Mouse (Mus musculus): ENCODE measurements around the gene Wfdc9.

- TF ChIP-seq MYOD1 (IDR thresholded peaks at IDR 0.05; ENCODE audit: control insufficient read depth, insufficient read length, low read depth) (no peak), MYOG (IDR thresholded peaks at IDR 0.05; ENCODE audit: control insufficient read depth, extremely low read depth, insufficient read length) (no peak), CTCF (IDR thresholded peaks at IDR 0.05; ENCODE audit: control insufficient read depth, insufficient read depth, insufficient read length) (no peak), MAX (IDR thresholded peaks at IDR 0.05) (no peak)
Measured at GRCm38 (mm10) chr2:164641881-164642673, 14.3 kb downstream of the Wfdc9 start.

Data from C2C12 (cell line).